Mouse (Mus musculus) liver, adult 2 months (tissue): ENCODE data around the gene Nrm.

ENCODE experiments used
- CTCF ChIP-seq: fragments of 200-500 bp; IDR thresholded peaks from 2 replicates; pipeline ENCODE4 v1.5.1; 2011; ENCODE audit warnings: low read depth, low read length, control low read depth
- POLR2A ChIP-seq: fragments of 200-500 bp; IDR thresholded peaks from 2 replicates; pipeline ENCODE4 v1.6.1; 2011; ENCODE audit warnings: low read length, control low read depth; ENCODE audit not compliant: insufficient read depth; ENCODE audit errors: extremely low read depth

DNA sequence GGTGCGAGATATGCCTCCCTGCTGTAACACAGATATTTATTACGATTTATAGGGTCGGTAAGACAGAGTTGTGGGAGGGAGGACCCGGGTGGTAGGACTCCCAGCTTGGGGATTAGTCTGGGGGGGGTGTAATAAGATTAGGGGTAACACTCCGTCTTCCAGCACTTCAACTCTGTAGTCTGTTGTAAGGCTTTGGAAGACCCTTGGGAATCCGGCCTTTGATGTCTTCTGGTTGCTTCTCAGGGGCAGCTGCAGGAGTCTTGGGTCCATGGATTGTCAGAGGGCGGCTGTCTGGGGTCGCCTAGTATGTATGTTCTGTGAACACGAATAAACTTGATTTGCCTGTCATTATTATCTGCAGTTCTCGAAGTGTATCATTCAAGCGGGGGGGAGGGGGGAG is 38.6 kb upstream of the Nrm start:
- TF ChIP-seq CTCF (no peak), POLR2A (no peak)
